In the genomic region with DNA sequence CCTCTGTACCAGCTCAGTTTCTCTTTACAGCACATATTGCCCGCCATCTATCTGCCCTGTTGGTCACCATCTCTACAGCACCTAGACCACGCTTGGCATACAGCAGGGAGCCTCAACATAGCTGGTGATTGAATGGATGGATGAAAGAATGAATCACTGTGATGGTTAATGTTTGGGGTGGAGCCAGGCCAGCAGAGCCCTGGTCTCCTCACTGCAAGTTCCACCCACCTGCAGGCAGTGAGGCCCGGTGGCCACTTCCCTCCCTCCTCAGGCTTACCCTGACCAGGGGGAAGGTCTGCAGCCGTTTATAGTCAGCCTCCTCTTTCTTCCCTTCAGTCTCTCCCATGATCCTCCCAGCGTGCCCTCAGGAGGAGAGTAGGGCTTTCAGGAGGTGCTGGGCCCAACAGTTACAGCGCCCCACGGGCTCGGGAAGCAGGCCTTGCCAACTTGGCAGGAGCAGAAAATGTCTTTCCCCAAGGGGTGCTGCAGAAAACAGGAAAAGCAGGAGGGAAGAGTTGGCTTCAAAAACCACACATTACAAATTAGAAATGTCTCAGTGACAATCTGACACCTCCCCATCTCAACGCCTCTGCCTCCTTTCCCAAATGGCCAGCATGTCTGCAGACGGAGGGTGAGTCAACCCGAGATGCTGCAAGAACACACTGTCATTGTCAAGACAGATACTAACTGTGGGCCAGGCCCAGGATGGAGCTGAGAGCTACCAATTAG, we compare ENCODE assay signal across 12 mouse cellular contexts. TPM values are rescaled to one million over a fixed set of nuclear protein-coding genes. Genes with fewer than 3 reads are reported as not detected.
DNase-seq lines count a peak whose midpoint lies in the region; ATAC-seq and TF ChIP-seq lines count a peak whose summit lies in the region.
"Had no signal": no experiment of that assay in that cellular context is flagged by ENCODE, and none has a peak within 500 bp of the region (broad histone marks: within the 10 kb centered on the region; RNA-seq: fewer than 3 reads in every experiment).

No protein-coding gene starts in this region.

- no peak overlapping the region for H3K4me3 ChIP-seq in forebrain, embryonic 14.5 days (ENCODE audit: low read depth, low read length)
- no peak overlapping the region for H3K4me3 ChIP-seq in forebrain, embryonic 15.5 days
- no peak overlapping the region for H3K4me3 ChIP-seq in stomach, embryonic 16.5 days (replicated peaks; ENCODE audit: low read length)
- H3K4me3 ChIP-seq in stomach, postnatal 0 days (ENCODE audit: low read depth, low read length), result no peak overlapping the region
- H3K4me3 ChIP-seq in liver, embryonic 11.5 days (ENCODE audit: low read depth, low read length), result no peak overlapping the region
- H3K4me3 ChIP-seq: embryonic facial prominence, embryonic 12.5 days; neural tube, embryonic 12.5 days had no signal

- H3K36me3 ChIP-seq in forebrain, embryonic 14.5 days (ENCODE audit: control insufficient read depth, insufficient read depth, low read length), result peaks cover 29% of the 10 kb centered on the region
- peaks cover 12% of the 10 kb centered on the region for H3K36me3 ChIP-seq in forebrain, embryonic 15.5 days
- H3K36me3 ChIP-seq in stomach, embryonic 16.5 days (ENCODE audit: control insufficient read depth, insufficient read depth, low read length), result no peaks in the 10 kb centered on the region
- peaks cover 4% of the 10 kb centered on the region; the same call in 1 of the 2 replicates for H3K36me3 ChIP-seq in stomach, postnatal 0 days (ENCODE audit: control insufficient read depth, insufficient read depth, low read length)
- H3K36me3 ChIP-seq in liver, embryonic 11.5 days (ENCODE audit: control insufficient read depth, insufficient read depth, low read length), result no peaks in the 10 kb centered on the region; the same call in 1 of the 2 replicates

- no peak for TF ChIP-seq EP300 in stomach, postnatal 0 days (optimal IDR thresholded peaks at IDR 0.05)

- no peak overlapping the region for H3K4me2 ChIP-seq in forebrain, embryonic 14.5 days (ENCODE audit: low read length)
- H3K4me2 ChIP-seq in forebrain, embryonic 15.5 days (replicated peaks), result no peak overlapping the region
- no peak overlapping the region for H3K4me2 ChIP-seq in stomach, embryonic 16.5 days (ENCODE audit: low read depth, low read length)
- no peak overlapping the region for H3K4me2 ChIP-seq in stomach, postnatal 0 days (replicated peaks; ENCODE audit: low read depth)
- no peak overlapping the region for H3K4me2 ChIP-seq in liver, embryonic 11.5 days
- H3K4me2 ChIP-seq: embryonic facial prominence, embryonic 12.5 days; neural tube, embryonic 12.5 days had no signal

- DNase-seq in forebrain, embryonic 14.5 days (ENCODE audit: low spot score), result no peak
- DNase-seq in stomach, postnatal 0 days (ENCODE audit: low spot score), result no peak
- DNase-seq in layer of hippocampus, adult 9-10 months (ENCODE audit: low spot score), result peak; percentile 48
- no peak for DNase-seq in thymus, postnatal 36 days
- no peak for DNase-seq in liver, embryonic 11.5 days (ENCODE audit: low spot score)
- no peak for DNase-seq in testis, postnatal 14 days (ENCODE audit: low spot score)
- DNase-seq: gastrocnemius, postnatal 14 days; thymus, postnatal 4 days had no signal

- peaks cover 11% of the 10 kb centered on the region; the same call in 1 of the 2 replicates for H3K4me1 ChIP-seq in forebrain, embryonic 14.5 days (ENCODE audit: control insufficient read depth, insufficient read depth, low read length)
- peaks cover 60% of the 10 kb centered on the region for H3K4me1 ChIP-seq in forebrain, embryonic 15.5 days
- H3K4me1 ChIP-seq in stomach, embryonic 16.5 days (ENCODE audit: control insufficient read depth, insufficient read depth, low read length), result peaks cover 28% of the 10 kb centered on the region
- peaks cover 6% of the 10 kb centered on the region; the same call in 1 of the 2 replicates for H3K4me1 ChIP-seq in stomach, postnatal 0 days (replicated peaks; ENCODE audit: control insufficient read depth, insufficient read depth)
- H3K4me1 ChIP-seq in liver, embryonic 11.5 days (replicated peaks; ENCODE audit: control insufficient read depth, insufficient read depth, low read length), result no peaks in the 10 kb centered on the region
- H3K4me1 ChIP-seq: embryonic facial prominence, embryonic 12.5 days; neural tube, embryonic 12.5 days had no signal

- no peaks in the 10 kb centered on the region for H3K27me3 ChIP-seq in forebrain, embryonic 14.5 days (replicated peaks; ENCODE audit: control insufficient read depth, insufficient read depth, low read length)
- no peaks in the 10 kb centered on the region for H3K27me3 ChIP-seq in forebrain, embryonic 15.5 days
- H3K27me3 ChIP-seq in stomach, embryonic 16.5 days (ENCODE audit: control insufficient read depth, insufficient read depth, low read length), result no peaks in the 10 kb centered on the region
- H3K27me3 ChIP-seq in stomach, postnatal 0 days (ENCODE audit: control insufficient read depth, insufficient read depth, low read length), result no peaks in the 10 kb centered on the region
- H3K27me3 ChIP-seq in liver, embryonic 11.5 days (replicated peaks; ENCODE audit: control insufficient read depth, insufficient read depth, low read length), result no peaks in the 10 kb centered on the region
- H3K27me3 ChIP-seq: embryonic facial prominence, embryonic 12.5 days; neural tube, embryonic 12.5 days had no signal

- TF ChIP-seq CTCF in stomach, postnatal 0 days (IDR thresholded peaks at IDR 0.05; ENCODE audit: low read depth), result no peak

- H3K9ac ChIP-seq in forebrain, embryonic 14.5 days (ENCODE audit: low read length), result no peak overlapping the region
- H3K9ac ChIP-seq in forebrain, embryonic 15.5 days (replicated peaks), result no peak overlapping the region
- H3K9ac ChIP-seq in stomach, embryonic 16.5 days (ENCODE audit: low read length), result 0 out of 2 replicates have a peak overlapping the region, but pooled peaks have one; percentile 11
- no peak overlapping the region for H3K9ac ChIP-seq in stomach, postnatal 0 days (ENCODE audit: low read length)
- H3K9ac ChIP-seq in liver, embryonic 11.5 days (ENCODE audit: low read depth, low read length), result no peak overlapping the region
- H3K9ac ChIP-seq: embryonic facial prominence, embryonic 12.5 days; neural tube, embryonic 12.5 days had no signal

- 0 out of 2 replicates have a peak, but pooled peaks have one; percentile 24 for ATAC-seq in forebrain, embryonic 14.5 days
- no peak for ATAC-seq in forebrain, embryonic 15.5 days (replicated peaks)
- no peak for ATAC-seq in stomach, embryonic 16.5 days (ENCODE audit: insufficient read depth, low FRiP score)
- ATAC-seq in stomach, postnatal 0 days (ENCODE audit: low FRiP score, low TSS enrichment), result no peak
- ATAC-seq in liver, embryonic 11.5 days (replicated peaks; ENCODE audit: low FRiP score), result no peak

- WGBS in forebrain, embryonic 14.5 days, result 80% methylated on average over 11 of the region's 11 CpGs
- WGBS in forebrain, embryonic 15.5 days, result 71% methylated on average over 11 of the region's 11 CpGs
- 80% methylated on average over 11 of the region's 11 CpGs for WGBS in stomach, embryonic 16.5 days
- 78% methylated on average over 11 of the region's 11 CpGs for WGBS in stomach, postnatal 0 days
- 82% methylated on average over 11 of the region's 11 CpGs for WGBS in liver, embryonic 11.5 days

- H3K9me3 ChIP-seq in forebrain, embryonic 14.5 days (replicated peaks; ENCODE audit: control insufficient read depth, low read length), result no peaks in the 10 kb centered on the region
- no peaks in the 10 kb centered on the region for H3K9me3 ChIP-seq in forebrain, embryonic 15.5 days
- no peaks in the 10 kb centered on the region for H3K9me3 ChIP-seq in stomach, embryonic 16.5 days (replicated peaks; ENCODE audit: control insufficient read depth, low read length)
- no peaks in the 10 kb centered on the region for H3K9me3 ChIP-seq in stomach, postnatal 0 days (ENCODE audit: control insufficient read depth, low read length)
- H3K9me3 ChIP-seq in liver, embryonic 11.5 days (ENCODE audit: control insufficient read depth, low read length), result no peaks in the 10 kb centered on the region
- H3K9me3 ChIP-seq: embryonic facial prominence, embryonic 12.5 days; neural tube, embryonic 12.5 days had no signal

- 0 out of 2 replicates have a peak overlapping the region, but pooled peaks have one; percentile 9 for H3K27ac ChIP-seq in forebrain, embryonic 14.5 days (ENCODE audit: low read depth, low read length)
- H3K27ac ChIP-seq in forebrain, embryonic 15.5 days (replicated peaks), result no peak overlapping the region; the same call in 1 of the 2 replicates
- H3K27ac ChIP-seq in stomach, embryonic 16.5 days (ENCODE audit: low read length), result no peak overlapping the region
- no peak overlapping the region for H3K27ac ChIP-seq in stomach, postnatal 0 days (replicated peaks)
- H3K27ac ChIP-seq in liver, embryonic 11.5 days (ENCODE audit: low read depth, low read length), result no peak overlapping the region
- H3K27ac ChIP-seq: embryonic facial prominence, embryonic 12.5 days; neural tube, embryonic 12.5 days had no signal

RNA-seq across cellular contexts. Expression of a gene that starts 12.9 kb away (rescaled TPM):
- 96.1 and 101 TPM in 2 replicates for polyA plus RNA-seq in forebrain, embryonic 14.5 days (2014; fragmentation: Nextera tagmentation; extraction: Ambion mirVana)
- polyA plus RNA-seq in forebrain, embryonic 15.5 days (2015; fragmentation: Nextera tagmentation; extraction: Ambion mirVana), result 94.8 and 99.9 TPM in 2 replicates
- 48.4 and 51.2 TPM in 2 replicates for polyA plus RNA-seq in stomach, embryonic 16.5 days (2015; fragmentation: Nextera tagmentation; extraction: Ambion mirVana)
- 30.5 and 31.4 TPM in 2 replicates for polyA plus RNA-seq in stomach, postnatal 0 days (2015; fragmentation: Nextera tagmentation; extraction: Ambion mirVana)
- 25.0 and 28.6 TPM in 2 replicates for polyA plus RNA-seq in liver, embryonic 11.5 days (2014; fragmentation: Nextera tagmentation; extraction: Ambion mirVana)

RNA-seq across cellular contexts. Expression of a gene that starts 22.4 kb away (rescaled TPM):
- polyA plus RNA-seq in forebrain, embryonic 14.5 days (2014; fragmentation: Nextera tagmentation; extraction: Ambion mirVana), result 4.8 and 7.6 TPM in 2 replicates
- 10.5 and 11.6 TPM in 2 replicates for polyA plus RNA-seq in forebrain, embryonic 15.5 days (2015; fragmentation: Nextera tagmentation; extraction: Ambion mirVana)
- 4.1 and 4.4 TPM in 2 replicates for polyA plus RNA-seq in stomach, embryonic 16.5 days (2015; fragmentation: Nextera tagmentation; extraction: Ambion mirVana)
- polyA plus RNA-seq in stomach, postnatal 0 days (2015; fragmentation: Nextera tagmentation; extraction: Ambion mirVana), result 2.2 TPM in 2 replicates
- polyA plus RNA-seq in liver, embryonic 11.5 days (2014; fragmentation: Nextera tagmentation; extraction: Ambion mirVana), result 2.2 and 2.5 TPM in 2 replicates

RNA-seq across cellular contexts. Expression of a gene that starts 39.9 kb away (rescaled TPM):
- polyA plus RNA-seq in forebrain, embryonic 14.5 days (2014; fragmentation: Nextera tagmentation; extraction: Ambion mirVana), result 7.6 and 8.5 TPM in 2 replicates
- 19.4 and 19.5 TPM in 2 replicates for polyA plus RNA-seq in forebrain, embryonic 15.5 days (2015; fragmentation: Nextera tagmentation; extraction: Ambion mirVana)
- 2.5 and 2.8 TPM in 2 replicates for polyA plus RNA-seq in stomach, embryonic 16.5 days (2015; fragmentation: Nextera tagmentation; extraction: Ambion mirVana)
- 2.0 and 2.5 TPM in 2 replicates for polyA plus RNA-seq in stomach, postnatal 0 days (2015; fragmentation: Nextera tagmentation; extraction: Ambion mirVana)
- polyA plus RNA-seq in liver, embryonic 11.5 days (2014; fragmentation: Nextera tagmentation; extraction: Ambion mirVana), result 0.27 and 0.43 TPM in 2 replicates
